Mouse (Mus musculus): Measurements from ENCODE around the gene Mrps7. TPM values are rescaled to one million over a fixed set of nuclear protein-coding genes. Genes with fewer than 3 reads are reported as not detected.

Gene Mrps7
- total RNA-seq (2021) = 10 to 100 TPM; 52.8 to 54.1 TPM
- long read RNA-seq, experiment 1, transcript Mrps7-201 (5 exons, 1,962 nt) = major isoform, 54 of 69 reads
- long read RNA-seq, experiment 1, partial matches to known transcripts = 2 of 69 reads
- long read RNA-seq, experiment 1, other reads (novel, unspliced or antisense) = 13 of 69 reads
- long read RNA-seq, experiment 2, transcript Mrps7-201 (5 exons, 1,962 nt) = major isoform, 54 of 65 reads
- long read RNA-seq, experiment 2, partial matches to known transcripts = 3 of 65 reads
- long read RNA-seq, experiment 2, other reads (novel, unspliced or antisense) = 6 of 65 reads

GRCm38 (mm10) chr11:115603476-115604303, at the start of gene Mrps7, which contains the start of gene Gga3:
Gene Mrps7, plus strand, starts transcription at chr11:115603925.
Gene Gga3, minus strand, starts transcription at chr11:115604051.
- peak; percentile 84 to 89 for DNase-seq (ENCODE audit: low spot score in 2 of 2)

- no peak for DNase-seq (ENCODE audit: low spot score in 2 of 2)
Observed at GRCm38 (mm10) chr11:115555717-115556116, 48.0 kb upstream of the Mrps7 start.

- DNase-seq (ENCODE audit: low spot score in 2 of 2) = no peak
Observed at GRCm38 (mm10) chr11:115563406-115563805, 40.3 kb upstream of the Mrps7 start.

GRCm38 (mm10) chr11:115564064-115564809, 39.5 kb upstream of the Mrps7 start, which contains the start of gene Nup85:
Gene Nup85, plus strand, starts transcription at chr11:115564434.
- DNase-seq (ENCODE audit: low spot score in 2 of 2) = peak; percentile 96

GRCm38 (mm10) chr11:115564961-115565360, 38.8 kb upstream of the Mrps7 start:
- no peak for DNase-seq (ENCODE audit: low spot score in 2 of 2)

GRCm38 (mm10) chr11:115579080-115579479, 24.6 kb upstream of the Mrps7 start:
- no peak for DNase-seq (ENCODE audit: low spot score in 2 of 2)

GRCm38 (mm10) chr11:115582913-115583606, 20.7 kb upstream of the Mrps7 start:
- DNase-seq (ENCODE audit: low spot score in 2 of 2) = no peak

GRCm38 (mm10) chr11:115584376-115585073, 19.2 kb upstream of the Mrps7 start:
- no peak for DNase-seq (ENCODE audit: low spot score in 2 of 2)

GRCm38 (mm10) chr11:115585573-115586100, 18.1 kb upstream of the Mrps7 start:
- DNase-seq (ENCODE audit: low spot score in 2 of 2) = no peak

- no peak for DNase-seq (ENCODE audit: low spot score in 2 of 2)
Observed at GRCm38 (mm10) chr11:115586403-115586802, 17.3 kb upstream of the Mrps7 start.

GRCm38 (mm10) chr11:115587984-115588383, 15.7 kb upstream of the Mrps7 start:
- DNase-seq (ENCODE audit: low spot score in 2 of 2) = no peak

- DNase-seq (ENCODE audit: low spot score in 2 of 2) = no peak
Observed at GRCm38 (mm10) chr11:115590526-115591075, 13.1 kb upstream of the Mrps7 start.

GRCm38 (mm10) chr11:115595209-115595608, 8.5 kb upstream of the Mrps7 start:
- DNase-seq (ENCODE audit: low spot score in 2 of 2) = no peak

GRCm38 (mm10) chr11:115598309-115598708, 5.4 kb upstream of the Mrps7 start:
- DNase-seq (ENCODE audit: low spot score in 2 of 2) = no peak

- DNase-seq (ENCODE audit: low spot score in 2 of 2) = peak; percentile 38 to 41
Observed at GRCm38 (mm10) chr11:115599722-115600121, 4.0 kb upstream of the Mrps7 start.

GRCm38 (mm10) chr11:115600743-115601142, 3.0 kb upstream of the Mrps7 start:
- DNase-seq (ENCODE audit: low spot score in 2 of 2) = no peak

- no peak for DNase-seq (ENCODE audit: low spot score in 2 of 2)
Observed at GRCm38 (mm10) chr11:115601174-115601573, 2.6 kb upstream of the Mrps7 start.

- no peak for DNase-seq (ENCODE audit: low spot score in 2 of 2)
Observed at GRCm38 (mm10) chr11:115603128-115603475, 623 bp upstream of the Mrps7 start.

- no peak for DNase-seq (ENCODE audit: low spot score in 2 of 2)
Observed at GRCm38 (mm10) chr11:115604304-115604696, 575 bp downstream of the Mrps7 start.

GRCm38 (mm10) chr11:115606733-115607132, 3.0 kb downstream of the Mrps7 start:
- no peak for DNase-seq (ENCODE audit: low spot score in 2 of 2)
